Mouse (Mus musculus) E14TG2a.4 (cell line): ENCODE measurements around the gene Dmrt3.

Experiments
- H3K27me3 ChIP-seq: 2 replicates; pipeline ENCODE4 v1.6.1; 2014; ENCODE audit warnings: low read length, control low read depth; ENCODE audit not compliant: insufficient read depth
- H3K36me3 ChIP-seq: 2 replicates; pipeline ENCODE4 v1.6.1; 2014; ENCODE audit warnings: low read length, control low read depth; ENCODE audit not compliant: insufficient read depth
- H3K4me1 ChIP-seq: replicated peaks from 2 replicates; pipeline ENCODE4 v1.6.1; 2014; ENCODE audit warnings: low read depth, low read length, control low read depth
- H3K4me3 ChIP-seq: replicated peaks from 2 replicates; pipeline ENCODE4 v1.5.1; 2014; ENCODE audit warnings: mild to moderate bottlenecking, low read length
- H3K9me3 ChIP-seq: 2 replicates; pipeline ENCODE4 v1.6.1; 2014; ENCODE audit warnings: low read length, control low read depth
- CTCF ChIP-seq: conservative IDR thresholded peaks from 2 replicates; pipeline ENCODE4 v1.5.1; 2014; ENCODE audit warnings: low read length
- NANOG ChIP-seq: IDR thresholded peaks from 2 replicates; pipeline ENCODE4 v1.6.1; 2014; ENCODE audit warnings: borderline replicate concordance, low read length, mixed read lengths
- POU5F1 ChIP-seq: IDR thresholded peaks from 2 replicates; pipeline ENCODE4 v1.6.1; 2014; ENCODE audit warnings: low read length, borderline replicate concordance

Gene Dmrt3

DNA sequence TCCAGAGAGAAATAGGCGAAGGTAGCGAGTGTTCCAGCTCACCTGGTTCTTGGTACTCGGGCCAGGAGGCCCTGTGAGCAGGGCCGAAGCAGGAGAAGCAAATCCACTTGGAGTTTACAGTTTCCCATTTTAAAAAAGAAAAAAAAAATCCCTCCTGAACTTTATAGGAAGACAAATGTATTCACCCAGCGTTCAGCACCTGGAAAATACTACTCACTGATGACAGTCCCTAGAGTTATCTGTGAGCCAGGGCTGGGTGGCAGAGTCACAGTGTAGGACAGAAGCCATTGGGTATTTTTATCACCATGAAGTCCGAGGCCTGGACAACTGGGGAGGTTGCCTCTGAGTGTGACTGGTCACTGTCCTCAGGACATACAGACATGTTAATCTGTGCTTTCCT is 31.7 kb downstream of the Dmrt3 start:
- H3K4me3 ChIP-seq, result no peak overlapping the region
- H3K9me3 ChIP-seq, result peaks cover 13% of the 10 kb centered on the region
- TF ChIP-seq POU5F1 (no peak), CTCF (no peak), NANOG (no peak)
- peaks cover 4% of the 10 kb centered on the region; the same call in 1 of the 2 replicates for H3K27me3 ChIP-seq
- peaks cover 2% of the 10 kb centered on the region; the same call in 1 of the 2 replicates for H3K4me1 ChIP-seq
- no peaks in the 10 kb centered on the region for H3K36me3 ChIP-seq

DNA sequence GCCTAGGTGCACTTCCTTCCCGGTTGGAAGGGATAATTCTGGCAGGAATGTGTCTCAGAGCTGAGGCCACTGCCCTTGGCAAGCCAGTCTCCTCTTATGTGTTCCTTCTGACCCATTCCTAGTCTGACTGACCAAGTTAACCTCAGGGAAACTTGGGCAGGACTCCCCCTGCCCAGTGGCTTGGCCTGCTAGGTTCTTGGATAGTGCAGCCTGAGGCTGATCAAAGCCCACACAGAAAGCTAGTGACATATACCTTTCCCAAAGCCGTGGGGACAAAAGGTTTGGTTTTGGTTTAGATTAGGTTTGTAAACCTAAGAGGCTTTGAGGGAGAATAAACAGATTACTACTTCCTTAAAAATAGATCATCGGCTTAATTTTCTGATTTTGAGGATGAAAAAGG is 37.0 kb downstream of the Dmrt3 start:
- no peaks in the 10 kb centered on the region for H3K36me3 ChIP-seq
- H3K27me3 ChIP-seq, result peaks cover 11% of the 10 kb centered on the region; the same call in 1 of the 2 replicates
- peaks cover 6% of the 10 kb centered on the region; the same call in 1 of the 2 replicates for H3K4me1 ChIP-seq
- no peak for TF ChIP-seq CTCF
- no peak overlapping the region for H3K4me3 ChIP-seq
- peaks cover 13% of the 10 kb centered on the region for H3K9me3 ChIP-seq

DNA sequence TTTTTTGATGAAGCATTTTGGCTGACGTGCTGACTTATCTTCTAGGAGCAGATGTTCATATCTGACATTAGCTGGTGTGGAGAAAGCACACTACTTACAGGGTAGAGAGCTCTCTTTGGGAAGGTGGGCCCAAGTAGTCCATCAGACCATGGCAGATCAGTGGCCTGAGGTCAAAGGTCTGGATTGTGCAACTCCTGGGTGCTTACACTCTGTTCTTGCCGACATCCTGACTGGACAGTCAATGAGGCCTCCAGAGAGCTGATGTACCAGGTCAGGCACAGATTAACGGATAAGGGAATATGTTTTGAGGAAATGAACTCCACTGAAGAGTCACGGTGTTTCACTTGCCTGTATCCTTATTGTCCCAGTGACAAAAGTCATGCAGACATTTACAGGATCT is 38.6 kb downstream of the Dmrt3 start:
- Histone ChIP-seq H3K36me3 (no peaks in the 10 kb centered on the region), H3K4me1 (peaks cover 6% of the 10 kb centered on the region; the same call in 1 of the 2 replicates), H3K4me3 (no peak overlapping the region), H3K27me3 (peaks cover 14% of the 10 kb centered on the region; the same call in 1 of the 2 replicates), H3K9me3 (peaks cover 8% of the 10 kb centered on the region; the same call in 1 of the 2 replicates)
- TF ChIP-seq NANOG (no peak), CTCF (no peak), POU5F1 (no peak)

DNA sequence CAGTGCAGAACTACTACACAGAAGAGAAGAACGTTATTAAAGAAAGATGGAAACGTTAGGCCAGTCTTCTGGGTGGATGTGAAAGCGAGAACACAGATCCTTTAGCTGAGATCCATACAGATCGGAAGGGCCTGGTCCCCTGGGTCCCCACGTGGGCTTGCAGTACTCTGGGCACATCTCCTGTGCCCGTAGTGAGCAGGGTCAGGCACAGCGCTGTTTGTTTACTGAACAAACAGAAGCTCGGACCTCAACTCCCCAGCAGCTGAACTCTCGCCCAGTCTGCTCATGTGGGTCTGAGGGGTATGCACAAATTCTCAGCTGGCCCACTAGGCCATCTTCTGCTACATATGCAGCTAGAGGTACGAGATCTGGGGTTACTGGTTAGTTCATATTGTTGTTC is 40.4 kb downstream of the Dmrt3 start:
- no peak for TF ChIP-seq NANOG
- TF ChIP-seq CTCF, result no peak
- TF ChIP-seq POU5F1, result no peak
- Histone ChIP-seq H3K9me3 (peaks cover 5% of the 10 kb centered on the region; the same call in 1 of the 2 replicates), H3K4me1 (peaks cover 6% of the 10 kb centered on the region; the same call in 1 of the 2 replicates), H3K27me3 (peaks cover 14% of the 10 kb centered on the region; the same call in 1 of the 2 replicates), H3K4me3 (no peak overlapping the region; the same call in 1 of the 2 replicates), H3K36me3 (no peaks in the 10 kb centered on the region)

DNA sequence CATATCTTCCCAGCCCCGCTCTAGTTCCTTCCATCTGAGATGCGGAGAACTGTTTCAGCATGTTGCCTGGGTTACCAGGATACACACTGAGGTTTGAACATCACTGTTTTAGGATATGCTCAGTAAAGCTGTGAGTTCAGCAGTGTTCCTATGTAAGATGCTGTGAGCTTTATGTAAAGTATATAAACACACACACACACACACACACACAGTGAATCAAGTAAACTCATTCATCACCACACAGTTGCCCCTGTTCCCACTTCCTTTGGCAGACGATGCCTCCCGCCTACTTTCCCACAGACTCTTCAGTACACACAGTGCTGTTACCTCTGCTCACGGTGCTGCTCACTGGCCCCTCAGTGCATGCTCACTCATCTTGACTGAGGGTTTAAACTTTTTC is 42.5 kb downstream of the Dmrt3 start:
- peaks cover 12% of the 10 kb centered on the region; the same call in 1 of the 2 replicates for H3K27me3 ChIP-seq
- H3K4me3 ChIP-seq, result no peak overlapping the region
- no peaks in the 10 kb centered on the region for H3K4me1 ChIP-seq
- TF ChIP-seq CTCF (no peak), NANOG (no peak), POU5F1 (no peak)
- H3K9me3 ChIP-seq, result no peaks in the 10 kb centered on the region
- H3K36me3 ChIP-seq, result no peaks in the 10 kb centered on the region

- Histone ChIP-seq H3K27me3 (peaks cover 14% of the 10 kb centered on the region; the same call in 1 of the 2 replicates), H3K4me1 (no peaks in the 10 kb centered on the region), H3K4me3 (no peak overlapping the region), H3K9me3 (no peaks in the 10 kb centered on the region), H3K36me3 (no peaks in the 10 kb centered on the region)
- TF ChIP-seq POU5F1 (no peak), NANOG (no peak), CTCF (no peak)
These were observed 44.1 kb downstream of the Dmrt3 start for GRCm38 (mm10) chr19:25654034-25654749.

DNA sequence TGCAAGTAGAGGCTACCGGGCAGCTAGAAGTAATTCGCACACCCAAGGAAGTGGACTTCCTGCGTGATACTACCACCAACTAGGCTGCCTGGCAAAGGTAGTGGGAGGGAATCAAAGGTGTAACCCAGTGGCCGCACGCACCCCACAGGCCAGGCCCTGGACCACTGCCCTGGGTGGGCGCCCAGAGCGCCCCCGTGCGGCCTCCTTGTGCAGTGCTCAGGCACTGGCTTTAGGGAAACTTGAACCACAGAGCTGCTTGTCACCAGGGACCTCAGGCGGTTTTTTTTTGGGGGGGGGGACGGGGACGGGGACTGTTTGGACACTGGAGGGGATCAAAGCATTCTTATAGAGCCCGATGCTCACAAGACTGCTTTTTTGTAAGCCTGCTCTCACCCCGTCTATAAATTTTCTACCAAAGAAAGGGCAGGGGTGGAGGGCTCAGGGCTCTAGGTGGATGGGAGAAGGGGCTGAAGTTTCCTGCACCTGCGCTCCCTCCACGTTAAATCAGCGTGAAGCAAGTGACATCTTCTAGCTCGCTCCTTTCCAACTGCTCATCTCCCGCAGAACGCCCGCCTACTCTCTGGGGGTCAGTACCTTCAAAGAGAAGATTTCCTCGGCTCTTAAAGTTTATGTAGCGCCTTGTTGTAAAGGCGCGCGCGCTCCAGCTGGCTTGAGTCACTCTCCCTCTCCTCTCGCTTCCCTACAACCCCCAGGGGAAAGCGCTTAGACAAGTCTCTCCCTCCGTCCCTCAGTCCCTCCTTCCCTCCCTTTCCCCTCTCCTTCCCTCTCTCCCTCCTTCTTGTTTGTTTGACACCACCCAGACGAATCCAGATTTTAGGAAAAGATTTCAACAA is 55.6 kb downstream of the Dmrt3 start:
- Histone ChIP-seq H3K27me3 (peaks cover 62% of the 10 kb centered on the region), H3K36me3 (no peaks in the 10 kb centered on the region), H3K4me3 (peak overlapping the region; percentile 60), H3K9me3 (no peaks in the 10 kb centered on the region), H3K4me1 (peaks cover 11% of the 10 kb centered on the region; the same call in 1 of the 2 replicates)
- TF ChIP-seq NANOG (no peak), CTCF (peak; percentile 24), POU5F1 (no peak)

DNA sequence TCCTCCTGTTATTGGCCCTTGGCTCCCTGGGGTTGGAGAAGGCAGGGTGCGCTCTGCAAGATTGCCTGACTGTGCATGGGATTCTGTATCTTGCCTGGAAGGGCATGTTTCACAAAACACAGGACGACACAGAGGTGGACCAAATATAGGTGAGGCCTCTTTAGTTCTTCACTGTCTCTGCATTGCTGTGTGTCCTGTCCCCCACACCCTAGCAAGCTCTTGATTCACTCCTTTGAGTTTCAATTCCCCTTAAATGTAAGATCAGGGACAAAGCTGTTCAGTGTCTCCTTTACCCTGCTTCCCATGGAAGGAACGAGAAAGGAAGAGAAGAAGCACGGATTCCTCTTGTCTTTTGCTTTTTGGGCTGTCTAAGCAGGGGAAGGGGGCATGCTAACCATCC is 57.7 kb downstream of the Dmrt3 start:
- TF ChIP-seq POU5F1, result no peak
- TF ChIP-seq NANOG, result no peak
- TF ChIP-seq CTCF, result no peak
- Histone ChIP-seq H3K4me1 (peaks cover 21% of the 10 kb centered on the region; the same call in 1 of the 2 replicates), H3K36me3 (no peaks in the 10 kb centered on the region), H3K9me3 (no peaks in the 10 kb centered on the region), H3K27me3 (peaks cover 81% of the 10 kb centered on the region), H3K4me3 (no peak overlapping the region)
